Mouse (Mus musculus) hindbrain, postnatal 0 days (tissue): ENCODE results near the gene Elmsan1. TPM values are rescaled to one million over a fixed set of nuclear protein-coding genes. Genes with fewer than 3 reads are reported as not detected.

Experiments
- ATAC-seq: fragments of 200-750 bp; cut with Nextera tagmentation; 2 replicates; pipeline ENCODE4 v1.8.0; 2017; ENCODE audit warnings: mild to moderate bottlenecking, moderate TSS enrichment, moderate library complexity
- DNase-seq: peaks from one replicate; pipeline ENCODE4 v3.0.0-alpha.2; 2015; ENCODE audit warnings: low spot score
- H3K27ac ChIP-seq: fragments of 300-500 bp; sonication (generic); 2 replicates; pipeline ENCODE4 v1.5.1; 2014; ENCODE audit warnings: mild to moderate bottlenecking
- H3K27me3 ChIP-seq: fragments of 300-500 bp; sonication (generic); 2 replicates; pipeline ENCODE4 v1.6.1; 2014; ENCODE audit warnings: low read length, mixed read lengths; ENCODE audit not compliant: insufficient read depth
- H3K36me3 ChIP-seq: fragments of 300-500 bp; sonication (generic); 2 replicates; pipeline ENCODE4 v1.6.1; 2014; ENCODE audit warnings: low read length, mixed read lengths; ENCODE audit not compliant: insufficient read depth
- H3K4me1 ChIP-seq: fragments of 300-500 bp; sonication (generic); 2 replicates; pipeline ENCODE4 v1.6.1; 2014; ENCODE audit warnings: antibody characterized with exemption, low read length, mixed read lengths; ENCODE audit not compliant: insufficient read depth
- H3K4me2 ChIP-seq: fragments of 300-500 bp; sonication (generic); 2 replicates; pipeline ENCODE4 v1.6.1; 2014; ENCODE audit warnings: low read depth, mild to moderate bottlenecking, low read length, moderate library complexity, mixed read lengths
- H3K4me3 ChIP-seq: fragments of 300-500 bp; sonication (generic); 2 replicates; pipeline ENCODE4 v1.5.1; 2014; ENCODE audit warnings: low read length
- H3K9ac ChIP-seq: fragments of 300-500 bp; sonication (generic); replicated peaks from 2 replicates; pipeline ENCODE4 v1.6.1; 2014; ENCODE audit warnings: mild to moderate bottlenecking, low read length, moderate library complexity, mixed read lengths
- H3K9me3 ChIP-seq: fragments of 300-500 bp; sonication (generic); 2 replicates; pipeline ENCODE4 v1.6.1; 2016; ENCODE audit warnings: low read length, mixed read lengths
- CTCF ChIP-seq: IDR thresholded peaks from 2 replicates; pipeline ENCODE4 v1.5.1; 2016; ENCODE audit warnings: antibody characterized with exemption, control low read depth, low read depth
- WGBS: fragments of 180-500 bp; shearing (Covaris S2); extraction: QIAGEN DNeasy Blood & Tissue Kit; methylation state at CpG from one replicate; pipeline ENCODE4 v1.1.7; 2014; 5-methylcytosine and 5-hydroxymethylcytosine counted together
- polyA plus RNA-seq: library from polyadenylated mRNA; unstranded; fragments of >200 nt; fragmentation: Nextera tagmentation; extraction: Ambion mirVana; gene quantifications from 2 replicates; pipeline ENCODE4 v1.2.1, GENCODE M21; 2015
- total RNA-seq: library from RNA; depleted of rRNA; stranded (reverse); fragments of >200 nt; gene quantifications from 2 replicates; pipeline ENCODE4 v1.2.3, GENCODE M21; 2014

Gene Elmsan1
- total and polyA plus RNA-seq, 2 experiments from 2014 or later: 3.0 to 9.3 TPM

GRCm38 (mm10) chr12:84215758-84216440 lies 2.8 kb downstream of the Elmsan1 start:
- Histone ChIP-seq H3K36me3 (no peaks in the 10 kb centered on the region), H3K4me1 (peaks cover 2% of the 10 kb centered on the region; the same call in 1 of the 2 replicates), H3K4me2 (no peak overlapping the region), H3K27ac (no peak overlapping the region), H3K4me3 (no peak overlapping the region), H3K27me3 (no peaks in the 10 kb centered on the region), H3K9me3 (no peaks in the 10 kb centered on the region), H3K9ac (no peak overlapping the region)
- 73% methylated on average over 11 of the region's 11 CpGs for WGBS
- no peak for ATAC-seq
- no peak for TF ChIP-seq CTCF
- no peak for DNase-seq

- peaks cover 2% of the 10 kb centered on the region; the same call in 1 of the 2 replicates for H3K4me1 ChIP-seq
- no peak overlapping the region for H3K27ac ChIP-seq
- no peaks in the 10 kb centered on the region for H3K9me3 ChIP-seq
- DNase-seq: peak; percentile 44
- no peaks in the 10 kb centered on the region for H3K36me3 ChIP-seq
- ATAC-seq: no peak; the same call in 1 of the 2 replicates
- WGBS: 53% methylated on average over 14 of the region's 14 CpGs
- no peak overlapping the region for H3K4me2 ChIP-seq
- no peak overlapping the region for H3K9ac ChIP-seq
- no peak overlapping the region for H3K4me3 ChIP-seq
- no peak for TF ChIP-seq CTCF
- H3K27me3 ChIP-seq: no peaks in the 10 kb centered on the region
Observed at GRCm38 (mm10) chr12:84214495-84215175, 4.0 kb downstream of the Elmsan1 start.

DNA sequence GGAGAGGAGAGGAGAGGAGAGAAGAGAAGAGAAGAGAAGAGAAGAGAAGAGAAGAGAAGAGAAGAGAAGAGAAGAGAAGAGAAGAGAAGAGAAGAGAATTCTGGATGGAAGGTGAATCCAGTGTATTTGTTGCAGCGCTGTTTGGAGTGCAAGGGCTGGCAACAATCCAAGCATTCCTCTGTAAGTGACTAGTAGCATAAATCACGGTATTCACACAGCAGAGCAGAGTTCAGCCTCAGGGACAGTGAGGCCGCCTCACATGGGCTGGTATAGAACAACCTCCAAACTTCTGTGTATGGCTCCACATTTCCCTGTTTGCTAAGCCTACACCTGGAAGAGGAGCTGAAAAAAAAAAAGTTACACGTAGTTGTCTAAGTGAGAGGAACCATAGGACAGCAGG lies 6.4 kb downstream of the Elmsan1 start:
- 34% methylated on average over 4 of the region's 4 CpGs for WGBS
- TF ChIP-seq CTCF: no peak
- ATAC-seq (no peak), DNase-seq (peak; percentile 32)
- H3K4me2 ChIP-seq: no peak overlapping the region
- no peaks in the 10 kb centered on the region for H3K9me3 ChIP-seq
- H3K27ac ChIP-seq: no peak overlapping the region
- no peaks in the 10 kb centered on the region for H3K27me3 ChIP-seq
- H3K4me3 ChIP-seq: no peak overlapping the region
- H3K4me1 ChIP-seq: no peaks in the 10 kb centered on the region
- no peak overlapping the region for H3K9ac ChIP-seq
- H3K36me3 ChIP-seq: no peaks in the 10 kb centered on the region

- no peak for ATAC-seq
- 64% methylated on average over 9 of the region's 9 CpGs for WGBS
Observed at GRCm38 (mm10) chr12:84211021-84211538, 7.6 kb downstream of the Elmsan1 start.

DNA sequence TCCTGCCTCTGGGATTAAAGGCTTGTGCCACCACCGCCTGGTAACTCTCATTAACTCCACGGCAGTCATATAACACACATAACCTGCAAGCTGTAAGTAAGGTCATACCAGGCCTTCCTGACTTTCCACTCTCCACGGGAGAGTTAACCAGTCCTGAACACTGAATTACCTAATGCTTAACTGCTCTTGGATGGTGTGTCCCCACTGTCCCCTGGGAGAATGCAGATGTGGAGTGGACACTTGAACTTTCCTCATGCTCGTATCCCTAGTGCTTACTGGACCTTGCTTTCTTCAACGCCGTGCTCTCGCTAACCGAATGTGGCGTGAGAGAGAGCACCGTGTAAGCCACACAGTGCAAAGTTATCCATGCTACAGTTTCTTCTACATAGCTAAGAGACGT lies 8.4 kb downstream of the Elmsan1 start:
- WGBS: 92% methylated on average over 11 of the region's 11 CpGs
- ATAC-seq: no peak
- no peaks in the 10 kb centered on the region for H3K4me1 ChIP-seq

More at GRCm38 (mm10) chr12:84211021-84211538, 7.6 kb downstream of the Elmsan1 start:
- no peaks in the 10 kb centered on the region for H3K27me3 ChIP-seq
- TF ChIP-seq CTCF: no peak
- H3K4me1 ChIP-seq: no peaks in the 10 kb centered on the region
- H3K36me3 ChIP-seq: no peaks in the 10 kb centered on the region
- H3K4me2 ChIP-seq: no peak overlapping the region
- H3K4me3 ChIP-seq: no peak overlapping the region
- no peaks in the 10 kb centered on the region for H3K9me3 ChIP-seq
- H3K9ac ChIP-seq: no peak overlapping the region
- no peak overlapping the region for H3K27ac ChIP-seq
- no peak for DNase-seq

GRCm38 (mm10) chr12:84209093-84209492 lies 9.6 kb downstream of the Elmsan1 start:
- no peak for TF ChIP-seq CTCF
- ATAC-seq: no peak

More for the DNA sequence above, 8.4 kb downstream of the Elmsan1 start:
- no peaks in the 10 kb centered on the region for H3K36me3 ChIP-seq
- no peak overlapping the region for H3K27ac ChIP-seq
- H3K9ac ChIP-seq: no peak overlapping the region
- no peak overlapping the region for H3K4me2 ChIP-seq
- no peak for DNase-seq
- no peaks in the 10 kb centered on the region for H3K27me3 ChIP-seq
- H3K4me3 ChIP-seq: no peak overlapping the region
- no peaks in the 10 kb centered on the region for H3K9me3 ChIP-seq
- TF ChIP-seq CTCF: no peak

More at GRCm38 (mm10) chr12:84209093-84209492, 9.6 kb downstream of the Elmsan1 start:
- Histone ChIP-seq H3K9ac (no peak overlapping the region), H3K4me2 (no peak overlapping the region), H3K27ac (no peak overlapping the region), H3K9me3 (no peaks in the 10 kb centered on the region), H3K36me3 (no peaks in the 10 kb centered on the region), H3K27me3 (no peaks in the 10 kb centered on the region), H3K4me1 (no peaks in the 10 kb centered on the region), H3K4me3 (no peak overlapping the region)
- no peak for DNase-seq
- WGBS: 91% methylated on average over 11 of the region's 11 CpGs
